Mouse (Mus musculus): Measurements from ENCODE around the gene Prpf38b.
"Not testable (repeated sequence)": the region's sequence is repeated elsewhere in the genome, so short reads cannot be mapped to it uniquely, and the experiment has no call there.

Prpf38b gene

DNA sequence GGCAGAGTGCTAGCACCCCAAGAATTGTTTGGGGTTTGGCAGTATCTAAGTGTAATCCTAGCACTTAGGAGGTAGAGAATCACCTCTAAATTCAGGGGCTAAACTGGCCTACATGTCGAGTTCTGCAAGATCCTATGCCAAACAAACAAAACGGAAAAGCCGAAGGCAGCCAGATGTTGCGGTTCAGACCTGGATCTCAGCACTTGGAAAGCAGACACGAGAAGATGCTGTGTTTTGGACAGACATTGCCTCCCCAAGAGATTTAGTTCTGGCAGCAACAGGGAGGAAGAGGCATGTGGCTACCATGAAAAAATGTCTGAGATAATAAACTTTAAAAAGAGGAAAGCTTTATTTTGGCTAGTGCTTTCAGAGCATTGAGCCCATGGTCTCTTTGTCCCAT is 10.8 kb downstream of the Prpf38b start:
- no peak for DNase-seq (ENCODE audit: low spot score in 2 of 2)

DNA sequence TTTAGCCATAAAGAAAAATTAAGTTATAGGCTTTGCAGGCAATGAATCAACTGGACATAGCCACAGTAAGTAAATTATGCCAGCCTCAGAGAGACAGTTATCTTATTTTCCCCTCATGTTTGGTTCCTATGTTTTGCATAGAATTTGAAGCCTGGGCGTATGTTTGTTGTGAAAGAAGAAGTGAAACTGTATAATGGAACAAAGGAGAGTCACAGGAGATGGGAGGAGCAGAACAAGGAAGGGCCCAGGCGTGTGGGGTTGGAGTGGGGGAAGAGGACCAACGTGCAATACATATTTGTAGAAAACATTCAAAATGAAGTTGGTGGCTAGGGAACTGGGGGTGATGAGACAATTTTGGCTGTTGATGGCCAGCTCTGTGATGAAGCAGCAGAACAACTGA is 11.4 kb downstream of the Prpf38b start:
- peak in 1 of 2 experiments; percentile 33 for DNase-seq (ENCODE audit: low spot score in 2 of 2)

DNA sequence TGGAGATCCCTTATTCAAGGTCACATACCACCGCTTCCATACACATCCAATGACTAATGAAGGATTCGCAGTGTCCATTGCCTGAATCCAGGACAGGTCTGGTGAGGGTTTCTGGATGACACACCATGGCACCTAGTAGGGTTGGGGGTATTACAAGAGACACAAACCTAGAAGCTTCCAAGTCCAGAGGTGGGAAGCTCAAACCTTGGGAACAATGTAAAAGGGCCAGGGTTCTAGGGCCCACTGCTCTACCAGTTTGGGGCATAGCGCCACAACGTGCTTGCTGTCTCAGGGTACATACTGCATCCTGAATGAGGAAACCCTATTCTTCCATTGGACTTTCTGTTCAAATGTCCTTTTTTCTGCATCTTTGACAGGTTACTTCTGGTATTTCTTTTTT is 12.9 kb downstream of the Prpf38b start:
- DNase-seq (ENCODE audit: low spot score in 2 of 2): no peak

DNA sequence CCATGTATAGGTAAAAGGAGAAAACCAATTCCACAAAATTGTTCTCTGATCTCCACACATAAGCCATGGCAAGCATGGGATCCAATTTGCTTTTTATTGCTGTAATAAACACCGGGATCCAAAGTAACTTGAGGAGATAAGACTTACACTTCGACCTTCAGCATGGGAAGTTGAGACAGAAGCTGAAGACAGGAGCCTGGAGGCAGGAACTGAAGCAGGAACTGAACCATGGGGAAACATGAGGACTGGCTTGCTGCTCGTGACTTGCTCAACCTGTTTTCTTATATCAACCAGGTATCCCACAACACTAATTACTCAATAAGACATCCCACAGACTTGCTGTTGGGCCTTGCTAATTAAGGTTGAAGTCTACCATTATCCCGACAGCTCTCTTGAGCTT is 18.6 kb downstream of the Prpf38b start:
- DNase-seq (ENCODE audit: low spot score in 2 of 2): no peak

DNA sequence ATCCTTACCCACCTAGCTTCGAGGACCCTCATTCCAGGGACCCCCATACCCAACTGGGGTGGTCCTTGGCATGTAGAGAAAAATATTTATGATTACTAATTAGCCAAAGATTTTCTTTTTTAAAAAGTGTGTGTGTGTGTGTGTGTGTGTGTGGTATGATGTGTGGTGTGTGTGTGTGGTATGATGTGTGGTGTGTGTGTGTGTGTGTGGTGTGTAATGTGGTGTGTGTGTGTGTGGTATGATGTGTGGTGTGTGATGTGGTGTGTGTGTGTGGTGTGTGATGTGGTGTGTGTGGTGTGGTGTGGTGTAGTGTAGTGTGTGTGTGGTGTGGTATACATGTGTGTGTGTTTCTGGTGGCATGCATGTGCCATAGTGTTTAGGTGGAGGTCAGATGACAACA is 19.4 kb downstream of the Prpf38b start:
- DNase-seq (ENCODE audit: low spot score in 2 of 2): no peak

DNA sequence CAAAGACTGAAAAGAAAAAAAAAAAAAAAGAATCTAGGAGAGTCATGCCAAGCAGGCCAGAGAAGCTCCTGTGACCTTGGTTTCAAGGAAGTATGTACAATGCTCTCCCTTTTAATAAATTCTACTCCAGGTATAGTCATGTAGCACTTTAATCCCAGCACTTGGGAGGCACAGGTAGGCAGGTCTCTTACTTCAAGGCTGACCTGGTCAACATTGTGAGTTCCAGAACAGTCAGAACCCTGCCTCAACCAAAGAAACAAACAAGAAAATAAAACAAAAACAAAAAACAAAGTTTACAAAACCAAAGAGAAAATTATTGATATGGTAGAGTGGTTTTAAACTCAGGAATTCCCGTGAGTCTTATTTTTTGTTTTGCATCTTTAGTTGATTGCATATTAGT is 21.6 kb downstream of the Prpf38b start, which contains the start of gene Fndc7:
Gene Fndc7, minus strand, starts transcription at position 101 of the 400 bp plus-strand sequence.
- DNase-seq (ENCODE audit: low spot score in 2 of 2): no peak

DNA sequence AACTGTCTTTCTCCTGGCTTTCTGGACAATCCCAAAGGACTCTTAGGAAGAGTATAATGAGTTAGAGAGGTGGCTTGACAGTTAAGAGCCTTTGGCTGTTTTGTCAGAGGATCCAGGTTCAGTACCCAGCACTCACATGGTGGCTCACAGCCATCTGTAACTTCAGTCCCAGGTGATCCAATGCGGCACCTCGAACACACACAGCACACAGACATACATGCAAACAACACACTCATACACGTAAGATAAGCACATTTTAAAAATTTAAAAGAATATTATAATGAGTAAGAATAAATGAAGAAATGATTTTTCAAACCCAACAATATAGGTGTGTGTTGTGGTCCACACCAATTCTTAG is 23.9 kb downstream of the Prpf38b start:
- DNase-seq (ENCODE audit: low spot score in 2 of 2): no peak

DNA sequence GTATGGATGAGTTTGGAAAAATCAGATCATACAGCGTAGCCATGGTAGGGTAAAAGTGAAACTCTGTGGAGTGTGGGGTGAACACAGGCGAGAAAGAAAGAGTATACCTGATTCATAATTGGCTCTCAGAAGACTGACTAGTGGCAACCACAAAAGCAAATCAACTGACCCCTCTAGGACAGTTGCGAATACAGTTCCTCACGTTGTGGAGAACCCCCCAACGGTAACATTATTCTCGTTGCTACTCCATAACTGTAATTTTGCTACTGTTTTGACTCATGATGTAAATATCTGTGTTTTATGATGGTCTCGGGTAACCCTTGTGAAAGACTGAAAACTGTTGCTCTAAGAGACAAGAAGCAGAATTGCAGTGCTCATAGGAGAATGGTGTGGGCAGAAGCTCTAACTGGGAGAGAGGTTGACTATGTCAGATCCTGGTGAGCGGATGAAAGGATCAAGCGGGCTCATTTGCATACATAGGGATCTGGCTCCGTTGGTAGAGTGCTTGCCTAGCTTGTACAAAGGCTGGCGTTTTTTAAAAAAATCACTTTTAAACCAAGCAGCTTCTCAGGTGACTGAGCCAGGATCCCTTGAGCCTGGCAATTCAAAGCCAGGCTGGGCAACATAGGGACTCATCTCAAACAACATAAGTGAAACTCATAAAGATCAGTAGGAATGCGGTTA is 24.5 kb downstream of the Prpf38b start:
- no peak for DNase-seq (ENCODE audit: low spot score in 2 of 2)

DNA sequence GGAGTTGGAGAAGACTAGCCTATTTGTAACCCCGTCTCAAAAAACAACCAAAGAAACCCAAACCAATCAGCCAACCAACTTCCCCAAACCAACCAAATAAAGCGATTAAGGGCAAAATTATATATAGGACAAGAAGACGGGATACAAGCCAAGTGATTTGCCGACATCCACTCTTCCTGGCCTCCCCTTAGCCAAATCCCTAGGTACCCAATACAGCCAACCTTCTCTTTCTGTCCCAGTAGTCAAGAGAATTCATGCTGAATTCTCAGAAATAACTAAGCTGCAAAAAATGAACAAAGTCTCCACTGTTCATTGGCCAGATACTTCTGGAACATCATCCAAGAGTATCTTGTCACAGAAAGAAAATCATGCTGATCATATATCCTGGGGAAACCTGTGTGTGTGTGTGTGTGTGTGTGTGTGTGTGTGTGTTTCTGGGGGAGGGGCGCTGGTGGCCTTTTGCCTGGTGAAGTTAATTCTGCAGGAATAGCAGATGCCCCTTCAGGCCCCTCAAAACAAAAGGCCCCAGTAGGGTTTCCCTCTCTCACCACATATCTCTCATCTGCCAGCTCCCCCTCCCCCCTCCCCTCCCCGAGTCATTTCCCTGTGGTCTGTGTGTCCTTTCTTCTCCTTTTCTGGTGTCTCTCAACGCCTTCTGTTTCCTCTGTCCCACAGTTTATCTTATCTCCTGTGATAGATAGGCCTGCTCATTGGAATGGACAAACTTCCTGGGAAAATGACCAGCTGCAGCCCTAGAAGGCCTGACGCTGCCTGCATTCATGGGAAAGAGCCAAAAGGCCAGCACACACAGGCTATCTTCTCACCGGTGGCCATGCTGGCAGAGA is 25.6 kb downstream of the Prpf38b start:
- DNase-seq (ENCODE audit: low spot score in 2 of 2): no peak

DNA sequence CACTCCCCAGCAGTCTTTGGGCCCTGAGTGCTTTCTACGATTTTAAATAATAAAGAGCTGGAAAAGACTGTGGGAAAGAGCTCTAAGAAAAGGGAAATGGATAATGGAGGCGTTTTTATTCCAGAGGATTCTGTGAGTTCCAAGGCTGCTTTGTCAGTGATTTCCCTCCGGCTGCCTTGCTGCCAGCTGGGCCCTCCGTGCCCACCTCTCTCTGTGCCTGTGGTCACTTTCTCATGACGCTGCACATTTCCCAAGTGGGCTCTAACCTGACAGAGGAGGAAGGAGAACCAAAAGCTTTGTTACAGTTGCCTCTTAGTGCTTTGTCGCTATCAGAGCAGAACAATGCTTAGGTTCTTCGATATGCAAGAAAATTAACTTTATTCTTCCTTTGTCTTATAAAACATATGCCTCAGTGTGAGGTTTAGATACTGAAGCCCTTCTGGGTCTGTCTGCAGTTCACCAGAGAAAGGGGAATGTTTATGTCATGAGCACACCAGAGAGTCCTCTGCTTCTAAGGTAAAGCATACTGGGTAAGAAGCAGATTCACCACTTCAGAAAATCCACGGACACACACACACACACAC is 26.7 kb downstream of the Prpf38b start:
- no peak for DNase-seq (ENCODE audit: low spot score in 2 of 2)

DNA sequence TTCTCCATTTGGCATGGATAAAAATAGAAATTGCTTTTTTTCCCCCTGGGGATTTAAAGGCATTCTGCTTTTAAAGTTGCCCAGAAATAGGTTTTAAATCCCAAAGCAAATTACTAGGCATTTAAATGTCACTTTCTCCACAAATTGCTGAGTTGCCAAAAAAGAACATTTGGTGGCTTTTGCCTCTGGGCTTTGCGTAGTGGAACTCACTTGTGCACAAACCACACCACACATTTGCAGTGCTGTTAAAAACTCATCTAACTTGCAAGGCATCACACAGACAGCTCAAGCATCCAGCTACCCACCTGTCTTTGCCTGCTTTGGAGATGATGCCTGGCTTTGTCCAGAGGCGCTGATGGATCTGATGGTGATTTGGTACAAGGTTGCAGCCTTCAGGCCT is 28.5 kb downstream of the Prpf38b start:
- no peak for DNase-seq (ENCODE audit: low spot score in 2 of 2)

DNA sequence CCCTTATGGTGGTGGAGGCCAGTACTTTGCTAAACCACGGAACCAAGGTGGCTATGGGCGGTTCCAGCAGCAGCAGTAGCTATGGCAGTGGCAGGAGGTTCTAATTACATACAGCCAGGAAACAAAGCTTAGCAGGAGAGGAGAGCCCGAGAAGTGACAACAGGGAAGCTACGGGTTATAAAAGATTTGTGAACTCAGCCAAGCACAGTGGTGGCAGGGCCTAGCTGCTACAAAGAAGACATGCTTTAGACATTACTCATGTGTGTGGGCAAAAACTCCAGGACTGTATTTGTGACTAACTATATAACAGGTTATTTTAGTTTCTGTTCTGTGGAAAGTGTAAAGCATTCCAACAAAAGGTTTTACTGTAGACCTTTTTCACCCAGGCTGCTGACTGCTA is 29.7 kb downstream of the Prpf38b start:
- DNase-seq (ENCODE audit: low spot score in 2 of 2): not testable (repeated sequence)

DNA sequence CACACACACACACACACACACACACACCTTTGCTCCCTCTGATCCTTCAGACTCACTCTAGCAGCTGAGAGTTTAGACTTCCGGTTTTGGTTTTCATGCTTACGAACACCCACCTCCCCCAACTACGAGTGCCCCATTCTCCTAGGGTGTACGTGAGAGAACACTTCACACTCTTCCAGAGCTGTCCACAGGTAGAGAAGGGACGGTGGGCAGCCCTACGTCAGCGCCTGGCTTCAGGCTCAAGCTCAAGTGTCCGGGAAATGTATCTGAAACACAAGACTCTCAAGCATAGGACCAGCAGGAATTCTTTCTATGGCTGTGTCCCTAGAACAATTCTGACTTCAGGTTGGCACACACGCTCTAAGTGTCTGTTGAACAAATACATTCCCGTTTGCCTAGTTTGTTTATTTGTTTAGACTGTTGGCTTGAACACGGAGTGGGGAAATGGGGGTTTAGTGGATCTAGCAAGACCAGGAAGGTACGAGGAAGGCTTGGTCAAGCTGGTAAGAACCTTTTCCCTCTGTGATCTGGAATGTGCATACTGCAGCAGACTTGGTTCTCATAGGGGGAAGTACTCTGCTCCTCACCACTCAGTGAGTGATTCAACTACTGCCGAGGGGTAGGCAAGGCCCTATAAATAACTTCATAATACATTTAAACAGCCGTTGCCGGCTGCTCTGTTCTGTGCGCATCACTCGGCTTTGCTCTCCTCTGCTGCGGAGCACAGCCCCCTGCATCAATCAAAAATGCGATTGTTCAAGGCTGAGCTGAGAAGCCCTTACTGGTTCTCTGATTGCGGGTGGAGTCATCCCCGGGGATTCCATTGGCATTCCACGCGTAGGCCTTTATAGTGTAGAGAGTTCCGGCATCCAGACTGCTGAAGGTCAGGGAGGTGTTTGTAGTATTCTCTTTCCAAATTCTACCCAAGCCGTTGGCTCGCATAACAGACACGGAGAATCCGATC is 30.7 kb downstream of the Prpf38b start:
- DNase-seq (ENCODE audit: low spot score in 2 of 2): no peak

DNA sequence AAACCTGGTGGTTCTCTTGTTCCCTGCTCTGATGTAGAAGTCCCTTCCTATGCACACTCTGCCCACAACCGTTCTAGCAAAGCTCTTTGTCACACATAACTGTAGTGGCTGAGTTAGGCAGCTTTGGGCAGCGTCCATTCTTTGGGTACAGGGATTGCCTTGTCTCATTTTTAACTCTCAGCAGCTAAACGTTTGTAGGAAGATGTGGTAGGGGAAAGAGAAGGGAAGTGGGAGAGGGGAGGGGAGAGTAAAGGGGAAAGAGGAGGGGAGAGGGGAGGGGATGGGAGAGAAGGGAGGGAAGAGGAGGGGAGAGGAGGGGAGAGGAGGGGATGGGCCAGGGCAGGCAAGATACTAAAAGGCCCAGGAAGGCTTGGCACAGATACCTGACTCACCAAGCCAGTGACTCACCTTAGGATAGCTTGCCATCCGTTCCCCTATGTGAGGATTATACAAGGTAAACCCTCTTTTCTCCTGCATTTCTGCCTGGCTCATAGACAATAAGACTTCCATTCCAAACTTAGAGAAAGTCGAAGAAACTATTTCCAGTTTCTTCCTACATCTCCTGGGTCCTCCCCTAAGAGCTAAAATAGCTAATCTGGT is 31.6 kb downstream of the Prpf38b start:
- no peak for DNase-seq (ENCODE audit: low spot score in 2 of 2)

DNA sequence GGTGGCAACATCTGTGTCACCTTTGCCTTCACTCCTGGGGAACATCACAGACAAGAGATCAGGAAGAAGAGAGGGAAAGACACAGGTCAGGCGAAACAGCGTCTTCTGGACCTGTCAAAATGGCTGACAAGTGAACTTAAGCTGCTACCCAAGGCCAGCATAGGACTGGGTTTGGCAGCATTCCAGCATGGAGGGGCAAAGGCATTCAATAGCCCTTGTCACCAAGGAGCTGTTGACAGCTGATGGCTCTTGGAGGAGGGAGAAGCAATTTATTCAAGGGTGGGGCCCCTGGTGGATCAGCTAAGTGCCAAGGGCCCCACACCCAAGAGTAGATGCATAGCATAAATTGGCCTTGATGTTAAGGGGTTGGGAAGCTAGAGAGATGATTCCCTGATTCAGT is 32.4 kb downstream of the Prpf38b start:
- DNase-seq (ENCODE audit: low spot score in 2 of 2): no peak

DNA sequence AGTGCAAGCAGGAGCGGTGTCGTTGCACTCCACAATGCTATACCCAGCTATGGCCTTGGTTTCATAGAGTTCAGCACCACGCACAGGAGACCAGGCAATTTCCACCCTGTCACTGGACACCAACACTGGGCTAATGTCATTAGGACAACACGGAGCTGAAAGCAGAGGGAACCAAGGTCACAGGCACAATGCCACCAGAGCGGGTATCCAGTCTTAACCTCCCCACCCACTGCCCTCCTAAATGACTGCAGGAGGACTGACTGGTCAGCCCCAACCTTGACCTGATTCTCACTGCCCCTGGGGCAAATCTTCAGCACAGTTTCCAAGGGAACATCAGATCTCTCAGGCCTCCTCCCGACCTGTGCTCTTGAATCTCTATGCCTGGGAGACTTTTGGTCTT is 40.9 kb downstream of the Prpf38b start:
- DNase-seq (ENCODE audit: low spot score in 2 of 2): no peak

DNA sequence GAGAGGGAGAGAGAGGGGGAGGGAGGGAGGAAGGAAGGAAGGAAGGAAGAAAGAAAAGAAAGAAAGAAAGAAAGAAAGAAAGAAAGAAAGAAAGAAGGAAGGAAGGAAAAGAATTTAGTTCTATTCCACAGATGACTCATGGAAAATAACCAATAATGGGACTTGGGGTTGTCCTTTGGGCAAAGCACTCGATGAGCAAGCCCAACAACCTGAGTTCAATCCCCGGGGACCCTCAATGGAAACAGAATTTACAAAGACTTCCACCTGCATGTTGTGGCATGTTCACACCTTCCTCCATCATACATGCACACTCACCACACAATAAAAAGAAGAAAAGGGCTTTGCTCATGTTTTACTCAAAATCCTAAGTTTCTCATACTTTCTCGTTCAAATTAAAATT is 44.1 kb downstream of the Prpf38b start:
- DNase-seq (ENCODE audit: low spot score in 2 of 2): no peak

DNA sequence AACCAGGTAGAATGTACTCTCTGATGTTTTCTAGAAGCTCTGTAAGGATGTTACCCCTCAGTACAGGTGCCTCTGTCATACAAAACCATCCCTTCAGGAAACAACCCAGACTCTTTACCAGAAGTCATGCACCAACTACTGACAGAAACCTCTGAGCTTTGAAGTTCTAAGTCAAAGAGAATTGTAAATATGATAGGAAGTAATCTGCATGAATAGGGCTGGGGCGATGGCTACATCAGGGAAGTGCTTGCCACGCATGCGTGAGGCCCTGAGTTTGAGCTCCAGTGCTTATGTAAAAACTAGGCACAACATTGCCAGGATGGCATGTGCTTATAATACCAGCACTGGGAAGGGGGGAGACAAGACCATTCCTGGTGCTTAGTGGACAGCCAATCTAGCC is 45.9 kb downstream of the Prpf38b start:
- no peak for DNase-seq (ENCODE audit: low spot score in 2 of 2)

DNA sequence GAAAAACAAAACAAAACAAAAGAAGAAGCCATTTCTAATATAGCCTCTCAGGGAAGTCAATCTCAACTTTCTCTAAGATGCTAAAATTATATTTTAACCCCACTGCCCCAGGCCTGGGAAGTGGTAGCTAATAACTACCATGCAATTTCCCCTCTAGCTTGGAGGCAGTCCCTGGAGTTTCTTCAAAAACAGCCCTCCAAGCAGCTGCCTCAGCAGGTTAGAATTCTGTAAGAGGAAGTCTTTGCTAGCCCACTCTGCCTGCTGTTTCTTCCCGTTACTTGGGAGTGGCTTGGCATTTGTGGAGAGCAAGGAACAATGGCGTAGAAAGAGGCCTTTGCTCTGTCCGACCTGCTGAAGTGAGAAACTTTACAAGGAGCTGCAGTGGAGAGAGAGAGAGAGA is 46.4 kb downstream of the Prpf38b start:
- DNase-seq (ENCODE audit: low spot score in 2 of 2): no peak

DNA sequence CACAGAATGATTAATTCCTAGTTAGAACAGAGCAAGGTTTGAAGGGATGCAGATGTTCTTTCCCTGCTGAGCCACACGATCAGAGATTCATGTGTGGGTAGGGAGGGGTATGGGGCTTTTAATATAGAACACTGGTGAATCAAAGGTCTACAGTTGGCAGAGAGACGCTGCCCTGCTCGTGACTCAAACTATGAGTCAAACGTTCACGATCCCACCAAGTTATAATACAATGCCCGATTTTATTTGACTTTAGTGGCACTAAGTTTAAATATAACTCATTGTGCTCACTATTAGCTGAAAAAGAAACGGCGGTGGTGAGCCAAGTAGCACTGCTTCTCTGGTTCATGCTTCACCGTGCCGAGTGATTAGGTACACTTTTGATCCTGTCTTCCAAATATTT is 48.4 kb downstream of the Prpf38b start:
- no peak for DNase-seq (ENCODE audit: low spot score in 2 of 2)

DNA sequence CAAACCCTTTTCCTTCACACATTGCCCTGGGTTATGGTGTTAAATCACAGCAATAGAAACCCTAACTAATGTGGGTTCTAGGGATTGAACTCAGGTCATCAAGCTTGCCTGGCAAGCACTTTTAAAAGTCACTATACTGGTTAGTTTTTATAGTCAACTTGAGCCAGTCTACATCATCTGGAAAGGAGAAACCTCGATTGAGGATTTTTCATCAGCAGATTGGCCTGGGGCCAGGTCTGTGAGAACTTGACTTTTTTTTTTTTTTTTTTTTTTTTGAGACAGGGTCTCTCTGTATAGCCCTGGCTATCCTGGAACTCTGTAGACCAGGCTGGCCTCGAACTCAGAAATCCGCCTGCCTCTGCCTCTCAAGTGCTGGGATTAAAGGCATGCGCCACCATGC is 49.2 kb downstream of the Prpf38b start:
- DNase-seq (ENCODE audit: low spot score in 2 of 2): not testable (repeated sequence)
